Mouse (Mus musculus) adipocyte (in vitro differentiated cells): Measurements from ENCODE around the gene Rph3al.

Experiments
- DNase-seq: peaks from one replicate; pipeline ENCODE4 v3.0.0-alpha.2; 2016; ENCODE audit warnings: low spot score

Rph3al gene

DNA sequence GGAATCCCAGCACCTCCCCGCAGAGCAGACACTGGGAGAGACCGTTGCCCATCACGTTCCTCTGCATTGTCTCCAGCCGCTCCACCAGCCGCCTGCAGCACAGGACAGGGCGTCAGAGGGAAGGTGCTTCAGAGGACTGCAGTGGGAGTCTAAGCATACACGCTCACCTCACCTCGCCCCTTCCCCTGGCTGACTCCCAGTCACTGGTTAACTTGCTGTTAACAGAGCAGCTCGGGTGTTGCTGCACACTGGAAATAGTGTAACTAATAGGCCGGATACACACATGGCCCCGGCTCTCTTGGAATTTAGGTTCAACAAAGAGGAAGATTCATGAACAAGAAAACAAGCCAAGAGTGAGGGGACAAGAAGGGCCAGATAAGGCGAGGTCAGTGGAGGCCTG lies 31.7 kb downstream of the Rph3al start:
- DNase-seq: no peak

DNA sequence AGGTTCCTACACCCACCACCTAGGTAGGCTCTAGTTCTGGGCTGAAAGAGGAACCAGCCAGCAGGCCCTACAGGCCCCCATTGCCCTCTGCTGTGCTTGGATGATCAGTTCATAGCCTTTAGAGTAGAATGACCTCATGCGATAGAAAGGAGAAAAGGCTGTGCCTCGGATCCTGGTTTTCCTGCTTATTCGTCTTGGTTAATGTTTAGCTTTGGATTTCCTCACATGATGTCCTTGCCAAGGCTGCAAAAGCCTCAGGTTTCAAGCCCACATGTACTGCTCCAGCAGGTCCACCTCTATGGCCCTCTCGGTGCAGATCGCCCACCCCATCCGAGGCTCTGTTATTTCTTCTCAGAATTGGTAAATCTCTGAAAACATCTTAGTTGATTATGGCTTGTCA lies 33.2 kb downstream of the Rph3al start:
- DNase-seq: no peak

DNA sequence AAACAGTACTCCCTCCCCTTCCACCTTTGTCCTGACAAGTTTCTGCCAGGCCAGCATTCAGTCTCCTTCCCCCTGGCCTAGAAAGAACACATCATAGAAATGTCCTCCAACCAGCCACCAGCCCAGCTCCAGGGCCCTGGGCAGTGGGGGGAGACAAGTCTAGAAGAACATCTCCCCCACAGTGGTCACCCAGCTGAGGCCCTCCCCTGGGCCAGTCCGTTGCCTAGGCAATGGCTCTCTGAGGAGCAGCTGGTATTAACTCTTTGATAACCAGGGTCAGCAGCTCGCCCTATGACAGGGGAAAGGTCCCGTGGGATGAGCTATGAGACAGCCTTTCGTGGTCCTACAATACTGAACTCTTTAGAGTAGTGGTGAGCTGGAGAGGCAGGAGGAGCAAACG lies 33.7 kb downstream of the Rph3al start:
- no peak for DNase-seq

DNA sequence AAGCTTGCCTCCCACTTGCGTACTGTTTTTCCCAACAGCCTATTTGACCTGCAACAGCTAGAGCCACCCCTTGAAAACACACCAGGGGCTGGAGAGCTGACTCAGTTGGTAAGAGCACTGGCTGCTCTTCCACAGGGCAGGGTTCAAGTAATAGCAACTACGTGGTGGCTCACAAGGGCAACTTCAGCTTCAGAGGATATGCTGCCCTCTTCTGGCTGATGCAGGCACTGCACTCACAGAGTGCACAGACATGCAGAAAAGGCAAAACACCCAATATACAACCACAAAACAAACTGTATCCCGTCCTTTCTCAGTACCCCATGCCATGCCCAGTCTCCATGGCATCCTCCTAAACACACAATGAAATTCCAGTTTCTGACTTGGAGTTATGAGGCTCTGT lies 34.7 kb downstream of the Rph3al start:
- no peak for DNase-seq

DNA sequence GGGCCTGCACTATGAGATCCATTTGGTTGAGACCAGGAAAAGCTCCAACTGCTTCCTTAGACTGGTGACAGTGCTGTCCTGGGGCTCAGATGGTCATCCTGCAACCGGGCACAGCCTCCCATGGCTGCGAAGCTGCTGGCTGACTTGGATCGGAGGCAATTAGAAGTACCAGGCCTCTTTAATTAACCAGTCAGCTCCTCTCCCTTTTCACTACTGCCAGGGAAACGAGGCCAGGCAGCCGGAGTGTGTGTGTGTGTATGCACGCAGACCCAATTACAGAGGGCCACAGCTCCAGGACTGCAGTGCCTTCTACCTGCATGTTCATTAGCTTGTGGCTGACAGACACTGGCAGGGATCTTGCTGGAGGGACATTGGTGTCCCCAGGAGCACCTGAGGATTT lies 36.9 kb downstream of the Rph3al start:
- DNase-seq: no peak

DNA sequence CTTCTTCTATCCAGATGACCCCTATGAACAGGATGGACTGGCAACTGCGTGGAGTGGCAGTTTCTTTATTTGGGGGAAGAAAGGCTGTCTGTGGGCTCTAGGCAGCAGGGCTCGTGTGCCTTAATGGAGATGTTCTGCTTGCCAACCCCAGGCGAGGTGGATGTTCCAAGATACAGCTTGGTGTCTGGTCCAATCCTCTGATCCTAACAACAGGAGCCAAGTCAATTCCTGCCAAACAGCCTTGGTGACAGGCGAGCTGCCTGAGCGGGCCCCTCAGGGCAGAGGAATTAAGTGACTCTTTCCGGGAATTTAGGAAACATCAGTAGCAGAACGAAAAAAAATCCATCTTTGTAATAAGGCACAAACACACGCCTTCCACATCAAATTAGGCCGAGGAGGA lies 38.6 kb downstream of the Rph3al start:
- DNase-seq: no peak

DNA sequence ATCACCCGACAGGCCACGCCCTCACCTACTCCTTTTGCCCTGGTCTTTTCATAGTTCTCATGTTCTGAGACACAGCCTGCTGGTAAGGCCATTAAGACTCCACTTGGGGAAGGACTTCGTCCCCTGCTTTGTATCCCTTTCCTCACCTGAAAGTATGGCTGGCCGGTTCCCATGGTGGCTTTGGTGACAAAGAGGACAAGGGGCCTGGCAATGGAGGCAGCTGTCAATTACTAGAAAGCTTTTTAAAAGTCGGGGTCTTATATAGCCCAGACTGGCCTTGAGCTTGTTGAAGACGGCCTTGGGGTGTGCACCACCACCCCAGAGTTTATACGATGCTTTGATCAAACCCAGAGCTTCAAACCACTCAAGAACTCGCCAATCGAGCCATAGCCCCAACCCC lies 39.7 kb downstream of the Rph3al start:
- no peak for DNase-seq

DNA sequence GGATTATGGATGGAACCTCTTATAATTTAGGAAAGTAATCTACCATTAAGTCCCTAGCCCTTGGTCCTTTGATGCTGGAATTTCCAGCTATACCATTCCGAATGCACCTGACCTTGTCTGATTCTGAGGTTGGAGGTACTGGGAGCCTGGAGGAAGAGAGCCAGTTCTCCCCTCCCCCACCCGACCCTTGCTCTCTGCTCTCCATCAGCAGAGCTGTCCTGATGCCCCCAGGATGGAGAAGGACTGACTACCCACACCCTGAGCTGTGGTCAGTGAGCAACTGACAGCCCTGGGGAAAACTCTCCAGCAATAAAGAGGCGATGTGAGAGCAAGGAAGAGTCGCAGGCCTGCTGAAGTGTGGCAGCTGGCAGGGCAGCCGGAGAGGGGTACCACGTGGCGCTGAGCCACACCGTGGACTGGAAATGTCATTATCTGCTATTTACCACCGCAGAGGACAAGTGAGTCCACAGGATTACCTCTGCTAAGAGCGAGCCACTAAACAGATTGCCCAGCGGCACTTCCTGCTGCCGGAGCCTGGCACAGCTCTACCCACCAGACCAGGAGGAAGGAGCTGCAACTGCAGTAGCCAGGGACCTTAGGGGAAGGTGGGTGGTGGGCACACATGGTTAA lies 43.3 kb downstream of the Rph3al start:
- DNase-seq: no peak

DNA sequence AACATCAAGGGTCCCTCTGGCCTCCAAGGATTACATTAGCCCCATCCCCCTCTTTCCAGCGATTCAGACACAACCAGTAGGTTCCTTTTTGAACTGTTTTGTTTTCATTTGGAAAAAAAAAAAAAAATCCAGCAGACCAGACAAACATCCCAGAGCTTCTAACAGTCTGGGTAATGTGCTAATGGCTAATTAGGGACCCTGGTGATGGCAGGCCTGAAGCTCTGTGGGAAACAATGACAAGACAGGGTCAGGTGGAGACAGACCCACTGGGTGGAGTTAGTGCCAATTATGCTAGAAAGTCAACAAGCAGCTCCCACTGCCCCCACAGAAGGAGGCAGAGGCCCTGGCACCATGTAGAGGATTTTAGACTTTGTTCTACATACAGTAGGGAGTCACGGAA lies 44.3 kb downstream of the Rph3al start:
- no peak for DNase-seq

DNA sequence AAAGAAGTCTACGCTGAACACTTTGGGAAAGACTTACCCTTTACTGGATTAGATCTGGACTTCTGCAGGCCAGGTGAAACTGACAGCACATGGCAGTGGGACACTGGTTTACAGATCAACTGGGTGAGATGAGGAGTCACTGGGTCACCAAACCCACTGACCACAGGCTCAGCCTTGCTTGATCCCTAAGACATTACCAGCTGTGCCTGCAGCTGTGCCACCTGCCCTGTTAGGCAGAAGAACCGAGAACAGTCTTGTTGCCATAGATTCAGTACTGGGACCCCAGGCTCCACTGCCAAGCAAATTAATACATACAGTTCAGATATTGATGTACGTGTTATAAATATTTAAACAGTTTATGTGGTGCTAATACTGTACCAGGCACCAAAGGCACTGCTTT lies 50.9 kb downstream of the Rph3al start:
- no peak for DNase-seq

DNA sequence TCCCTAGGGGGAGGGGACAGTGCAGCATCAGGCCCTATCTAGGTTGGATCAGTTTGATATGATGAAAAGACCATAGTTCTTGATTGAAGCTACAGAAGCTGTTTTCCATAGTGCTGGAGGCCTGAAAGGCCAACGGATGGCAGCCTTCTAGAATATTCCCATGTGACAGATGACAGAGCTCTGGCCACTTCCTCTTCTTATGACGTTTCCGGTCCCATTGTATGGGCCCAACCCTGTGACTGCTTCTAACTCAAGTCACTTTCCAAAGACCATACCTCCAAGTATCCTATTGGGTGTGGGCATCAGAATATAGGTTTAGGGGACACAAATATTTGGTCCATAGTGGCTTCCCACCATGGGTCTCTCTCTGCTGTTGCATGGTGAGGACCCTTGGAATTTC lies 57.0 kb downstream of the Rph3al start:
- DNase-seq: no peak

DNA sequence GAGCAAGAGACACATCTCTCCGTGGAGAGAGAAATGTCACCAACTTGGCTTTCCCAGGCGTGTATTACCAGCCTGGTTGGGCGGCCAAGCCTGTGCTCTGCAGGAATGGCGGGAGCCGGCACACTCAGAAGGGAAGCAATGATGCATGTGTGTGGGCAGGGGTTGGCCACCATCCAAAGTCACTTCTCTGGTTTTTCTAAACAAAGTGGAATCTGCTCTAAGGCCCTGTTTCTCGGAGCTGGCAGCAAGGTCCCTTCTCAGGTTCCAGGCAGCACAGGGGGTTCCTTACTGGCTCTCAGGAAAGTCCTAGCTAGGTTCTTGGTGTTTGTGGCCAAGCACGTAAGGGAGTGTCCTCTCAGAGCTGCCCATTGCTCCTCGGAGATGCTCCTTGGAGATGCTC lies 58.2 kb downstream of the Rph3al start:
- DNase-seq: peak; percentile 3

DNA sequence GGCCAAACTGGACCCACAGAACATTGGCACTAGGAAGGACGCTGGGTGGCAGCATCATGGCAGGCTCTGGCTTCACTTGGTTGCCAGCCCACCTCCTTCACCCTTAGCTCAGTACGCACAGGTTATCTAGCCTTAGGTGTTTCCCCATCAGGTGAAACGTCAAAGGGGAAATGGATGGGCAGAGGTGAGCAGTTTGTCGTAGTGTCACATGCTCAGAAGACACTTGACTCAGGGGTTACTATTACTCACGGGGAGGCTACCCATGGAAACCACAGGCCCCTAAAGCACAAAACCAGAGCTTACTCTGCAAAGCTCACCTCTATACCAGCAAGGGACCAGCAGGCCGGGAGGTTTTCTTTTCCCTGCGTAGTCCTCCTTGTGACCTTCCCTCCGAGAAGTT lies 59.8 kb downstream of the Rph3al start:
- DNase-seq: no peak

DNA sequence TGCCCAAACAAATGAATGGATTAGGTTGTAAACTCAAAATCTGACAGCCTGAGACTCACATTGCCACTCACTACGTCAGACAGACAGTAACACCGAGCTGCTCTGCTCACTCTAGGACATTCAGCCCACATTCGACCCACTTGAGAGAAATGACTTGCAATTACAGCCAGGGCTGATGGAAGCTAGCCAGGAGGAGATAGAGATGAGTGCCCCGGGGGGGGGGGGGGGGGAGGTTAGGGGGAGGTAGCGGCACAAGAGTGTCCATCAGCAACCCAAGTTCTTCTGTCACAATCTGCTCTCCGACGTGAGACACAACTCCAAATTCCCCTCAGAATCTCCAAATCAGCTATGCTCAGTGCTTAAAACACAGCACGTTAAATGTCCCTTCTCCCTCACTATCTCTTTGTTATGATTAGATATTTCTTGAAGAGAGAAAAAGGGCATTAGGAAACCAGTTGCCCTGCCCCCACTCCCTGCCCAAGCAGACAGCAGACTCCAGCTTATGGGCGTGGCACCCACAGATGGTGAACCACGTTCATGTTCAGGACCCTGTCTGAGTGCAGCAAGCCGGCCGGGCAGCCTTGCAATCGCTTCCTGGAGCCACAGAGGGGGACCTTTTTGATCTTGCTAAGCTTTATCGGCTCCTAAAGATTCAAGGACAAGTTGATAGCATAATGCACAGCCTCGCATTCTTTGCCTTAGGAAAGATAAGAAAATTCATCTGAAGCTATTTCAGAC lies 62.0 kb downstream of the Rph3al start:
- no peak for DNase-seq

DNA sequence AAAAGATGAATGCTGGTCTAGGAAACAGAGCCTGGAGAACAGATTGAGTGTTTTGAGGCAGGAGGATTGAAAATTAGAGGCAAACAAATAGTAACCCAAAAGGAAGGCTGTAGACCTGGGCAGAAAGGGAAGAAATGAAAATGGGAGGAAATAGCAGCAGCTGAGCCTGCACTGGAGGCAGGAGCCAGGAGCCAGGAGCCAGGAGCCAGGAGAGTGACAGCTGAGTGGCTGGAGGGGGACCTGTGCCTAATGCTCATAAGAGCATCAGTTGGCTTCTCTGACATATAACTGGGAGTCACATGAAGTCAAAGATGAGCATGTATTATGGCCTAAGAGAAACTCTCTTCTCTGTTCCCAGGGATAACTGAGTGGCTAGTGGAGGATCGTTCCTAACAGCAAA lies 66.5 kb downstream of the Rph3al start:
- no peak for DNase-seq

DNA sequence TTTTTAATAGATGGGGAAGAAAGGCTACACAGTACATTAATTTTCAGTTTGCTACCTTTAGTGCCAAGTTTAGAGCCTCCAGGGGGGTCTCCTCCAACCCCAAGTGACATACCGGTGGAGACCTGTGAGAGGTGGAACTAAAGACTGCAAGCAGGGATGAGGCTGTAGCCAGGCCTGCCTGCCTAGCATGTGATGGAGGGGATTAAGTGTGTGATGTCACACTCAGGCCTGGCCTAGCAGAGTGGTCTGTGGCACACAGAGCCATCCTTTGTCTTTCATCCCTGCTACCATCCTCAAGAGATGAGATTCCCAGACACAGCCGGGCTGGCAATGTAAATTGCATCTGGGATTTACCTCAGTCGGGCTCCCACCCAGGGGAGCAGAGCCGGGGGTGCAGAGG lies 67.3 kb downstream of the Rph3al start:
- DNase-seq: no peak

DNA sequence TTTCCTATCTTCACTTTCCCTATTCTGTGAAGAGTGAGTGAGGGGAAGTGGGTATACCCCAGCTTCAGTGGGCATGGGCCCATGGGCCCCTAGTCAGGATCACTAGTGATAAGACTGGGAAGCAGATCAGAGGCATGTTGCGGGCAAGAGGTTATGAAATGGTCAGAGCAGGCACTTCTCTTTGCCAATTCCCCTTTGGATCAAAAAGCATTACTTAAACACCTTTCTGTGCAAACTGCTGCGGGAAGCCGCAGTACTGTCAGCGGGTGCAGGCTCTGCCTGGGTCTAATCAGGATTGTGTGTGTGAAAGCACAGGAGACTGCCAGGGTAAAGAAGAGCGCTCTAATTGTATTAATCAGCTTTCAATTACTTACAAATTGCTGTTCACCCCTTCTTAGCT lies 67.8 kb downstream of the Rph3al start:
- DNase-seq: no peak

DNA sequence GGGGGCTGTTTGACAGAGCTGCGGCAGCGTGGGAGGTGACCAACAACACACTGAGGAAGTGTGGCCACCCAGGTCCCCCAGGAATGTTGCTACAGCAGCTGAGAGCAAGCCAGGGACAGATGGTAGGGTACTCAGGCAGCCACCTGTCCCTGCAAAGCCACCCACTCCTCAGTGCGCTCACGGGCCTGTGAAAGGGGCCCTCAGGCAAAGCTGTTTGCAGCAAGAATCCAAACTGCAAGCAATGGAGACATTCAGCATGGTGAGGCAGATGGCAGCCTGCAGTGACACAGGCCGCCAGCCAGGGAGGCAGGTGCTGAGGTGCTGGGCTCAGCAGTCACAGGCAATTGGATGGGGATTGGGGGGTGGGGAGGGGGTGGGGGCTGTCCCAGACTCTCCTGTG lies 68.3 kb downstream of the Rph3al start:
- no peak for DNase-seq

DNA sequence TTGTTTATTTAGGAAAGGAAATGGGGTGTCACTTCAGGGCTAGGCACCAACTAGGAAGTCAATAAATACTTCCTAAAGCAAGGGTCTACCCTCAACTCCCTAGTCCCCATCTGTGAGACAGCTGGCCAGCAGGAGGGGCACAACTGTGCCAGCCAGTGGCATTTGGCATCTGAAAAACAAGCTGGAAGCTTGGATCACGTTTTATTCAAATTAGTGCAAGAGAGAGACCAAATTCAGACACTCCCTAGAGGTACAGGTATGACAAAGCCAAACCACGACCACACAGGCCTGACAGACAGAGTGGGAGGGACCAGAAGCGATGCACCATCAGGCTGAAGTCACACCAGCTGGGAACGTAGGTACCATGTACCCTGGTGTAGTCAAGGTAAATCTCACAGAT lies 71.4 kb downstream of the Rph3al start:
- no peak for DNase-seq

DNA sequence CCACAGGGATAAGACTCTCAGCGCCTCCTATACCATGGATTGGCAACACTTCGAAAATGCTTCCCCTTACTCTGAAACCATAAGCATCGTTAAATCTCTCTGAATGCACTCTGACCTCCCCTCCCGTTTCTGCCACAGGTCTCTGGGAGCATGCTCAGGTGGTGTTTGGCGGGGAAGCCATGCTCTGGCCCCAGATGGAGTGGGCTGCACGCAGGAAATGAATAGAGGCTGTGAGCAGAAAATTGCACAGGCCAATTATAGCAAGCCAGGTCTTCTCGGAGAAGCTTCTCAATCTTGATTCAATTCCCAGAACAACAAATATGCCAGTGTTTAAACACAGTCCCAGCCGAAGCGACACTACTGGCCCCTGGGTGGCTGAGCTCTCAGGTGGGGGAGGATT lies 72.4 kb downstream of the Rph3al start:
- no peak for DNase-seq

DNA sequence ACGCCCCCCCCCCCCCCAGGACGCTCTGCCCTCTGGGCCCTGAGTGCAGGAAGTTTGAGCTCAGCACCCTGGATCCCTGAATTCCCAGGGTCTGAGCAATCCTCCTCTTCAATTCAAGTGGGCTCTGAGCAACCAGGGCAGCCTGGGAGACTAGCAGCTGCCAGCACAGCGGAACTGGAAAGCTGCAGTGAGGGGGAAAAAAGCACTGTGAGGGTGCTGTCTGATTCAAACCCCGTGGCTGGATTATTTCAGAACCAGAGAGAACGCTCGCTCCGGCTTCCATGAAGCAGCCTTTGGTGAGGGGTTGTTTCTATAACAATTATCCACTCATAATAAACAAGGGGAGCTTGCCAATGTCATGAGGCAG lies 73.0 kb downstream of the Rph3al start:
- no peak for DNase-seq

DNA sequence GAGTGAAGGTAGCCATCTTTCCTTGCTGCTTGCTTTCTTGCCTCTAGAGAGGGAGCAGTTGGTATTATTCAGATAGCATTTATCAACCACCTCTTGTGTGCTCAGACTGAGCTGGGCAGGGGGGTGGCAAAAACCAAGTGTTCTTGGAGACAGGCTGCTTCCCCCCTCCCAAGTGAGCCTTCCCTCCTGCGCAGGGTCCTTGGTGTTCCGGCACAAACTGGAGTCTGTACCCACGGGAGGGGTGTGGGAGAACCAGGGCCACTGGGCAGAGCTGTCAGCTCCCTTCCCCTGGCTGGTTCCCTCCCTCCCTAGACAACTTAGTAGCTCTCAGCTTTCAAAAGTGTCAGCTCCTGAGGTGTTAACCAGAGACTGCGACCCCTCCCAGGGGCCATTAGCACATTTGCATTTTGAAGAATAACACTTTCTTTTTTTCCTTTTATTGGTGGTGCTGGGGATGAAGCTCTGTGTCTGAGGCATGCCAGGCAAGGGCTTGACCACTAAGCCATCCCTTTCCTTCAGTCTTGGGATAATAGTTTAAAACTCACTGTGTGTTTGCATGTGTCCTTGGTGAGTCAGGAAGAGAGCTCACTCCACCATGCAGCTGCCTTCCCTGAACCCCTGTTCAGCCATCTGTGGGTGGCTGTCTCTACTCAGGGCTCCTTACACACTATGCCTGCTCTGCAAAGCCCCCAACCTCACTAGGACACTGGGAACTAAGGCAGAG lies 73.5 kb downstream of the Rph3al start:
- DNase-seq: no peak

DNA sequence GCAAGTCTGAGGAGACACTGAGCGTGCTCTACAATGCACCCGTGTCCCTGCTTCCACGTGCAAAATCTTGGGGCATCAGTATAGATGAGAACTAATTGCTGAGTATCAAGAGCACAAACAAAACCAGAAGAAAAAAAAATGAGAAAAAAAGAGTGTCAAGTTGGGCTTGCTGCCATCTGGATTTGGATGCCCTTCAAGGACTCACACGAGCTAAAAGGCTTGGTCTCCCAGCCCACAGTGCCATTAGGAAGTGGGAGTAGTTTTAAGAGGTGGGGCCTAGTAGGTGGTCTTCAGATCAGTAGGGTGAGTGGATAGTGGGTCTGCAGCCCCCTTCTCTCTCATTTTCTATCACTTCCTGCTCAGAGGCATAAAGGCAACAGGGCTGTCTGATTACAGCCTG lies 75.8 kb downstream of the Rph3al start:
- DNase-seq: no peak

DNA sequence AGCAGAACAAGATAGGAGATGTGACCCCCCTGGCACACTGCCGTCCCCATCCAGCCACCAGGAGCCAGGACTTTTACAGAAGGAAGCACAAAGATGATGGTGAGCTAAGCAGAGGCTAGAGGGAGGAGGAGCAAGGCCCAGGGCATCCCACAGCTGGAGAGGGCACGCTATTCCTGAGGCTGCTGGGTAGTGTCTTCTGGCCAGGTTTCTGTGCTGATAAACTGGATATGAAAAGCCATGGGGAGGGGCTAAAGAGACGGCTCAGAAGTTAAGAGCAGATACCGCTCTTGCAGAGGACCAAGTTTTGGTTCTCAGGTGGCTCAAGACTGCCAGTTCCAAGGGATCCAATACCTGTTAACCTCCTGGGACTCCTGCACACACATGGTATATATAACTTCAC lies 76.6 kb downstream of the Rph3al start:
- DNase-seq: no peak
